ENCODE assay signal across 8 mouse cellular contexts in the genomic region with DNA sequence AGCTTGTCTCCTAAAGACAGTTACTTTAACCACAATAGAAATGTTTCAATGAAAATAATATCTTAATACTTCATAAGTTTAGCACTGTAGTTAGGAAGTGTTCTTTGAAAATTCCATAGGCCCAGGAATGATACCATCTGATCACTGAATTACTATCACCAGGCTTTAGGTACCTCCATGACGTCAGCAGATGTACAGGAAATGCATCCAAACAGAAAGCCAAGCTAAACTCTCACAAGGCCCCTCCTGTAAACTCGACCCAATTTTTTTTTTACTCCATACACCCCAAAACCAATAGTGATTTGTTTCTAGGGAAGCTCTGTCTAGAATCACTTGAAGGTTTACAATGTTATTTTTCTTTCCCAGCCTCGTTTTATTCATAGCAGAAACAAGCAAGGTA. TPM values are rescaled to one million over a fixed set of nuclear protein-coding genes. Genes with fewer than 3 reads are reported as not detected.
A peak's percentile ranks its signal among the peaks of the same experiment; 100 is the strongest.
DNase-seq lines count a peak whose midpoint lies in the region; ATAC-seq lines count a peak whose summit lies in the region.

No protein-coding gene starts in this region.

- H3K9ac ChIP-seq in forebrain, embryonic 12.5 days, result peak overlapping the region; percentile 94
- H3K9ac ChIP-seq in liver, embryonic 15.5 days, result peak overlapping the region; percentile 90

- H3K4me2 ChIP-seq in forebrain, embryonic 12.5 days, result peak overlapping the region; percentile 59
- H3K4me2 ChIP-seq in liver, embryonic 15.5 days, result peak overlapping the region; percentile 70

- WGBS in forebrain, embryonic 12.5 days, result 5% methylated on average over 3 of the region's 3 CpGs
- under 1% methylated on average over 3 of the region's 3 CpGs for whole genome bisulfite sequencing in liver, embryonic 15.5 days (ENCODE audit: insufficient replicate concordance)

- peaks cover 11% of the 10 kb centered on the region for H3K36me3 ChIP-seq in forebrain, embryonic 12.5 days (replicated peaks)
- peaks cover 27% of the 10 kb centered on the region for H3K36me3 ChIP-seq in liver, embryonic 15.5 days (replicated peaks)

- 0 out of 2 replicates have a peak, but pooled peaks have one; percentile 16 for ATAC-seq in frontal cortex, adult (ENCODE audit: low TSS enrichment)
- no peak for ATAC-seq in forebrain, embryonic 12.5 days (ENCODE audit: low FRiP score)
- ATAC-seq in liver, embryonic 15.5 days (ENCODE audit: insufficient read depth), result no peak
- ATAC-seq in monocyte, adult 5-6 weeks (replicated peaks; ENCODE audit: insufficient number of reproducible peaks, low FRiP score, low TSS enrichment, poor library complexity, severe bottlenecking), result no peak

- H3K27ac ChIP-seq in forebrain, embryonic 12.5 days, result peak overlapping the region; percentile 98
- peak overlapping the region; percentile 94 for H3K27ac ChIP-seq in liver, embryonic 15.5 days (replicated peaks)

- peak overlapping the region; percentile 99 for H3K4me3 ChIP-seq in forebrain, embryonic 12.5 days (replicated peaks)
- H3K4me3 ChIP-seq in liver, embryonic 15.5 days (replicated peaks), result peak overlapping the region; percentile 97

- DNase-seq in frontal cortex, postnatal 14 days (ENCODE audit: low spot score in 2 of 2), result no peak
- peak; percentile 64 for DNase-seq in CD4-positive, CD25-positive, alpha-beta regulatory T cell, adult 2 months (ENCODE audit: low read depth, low spot score)
- no peak for DNase-seq in frontal cortex, postnatal 10 days (ENCODE audit: low spot score in 2 of 2)
- DNase-seq in layer of hippocampus, adult 9-10 months (ENCODE audit: low spot score), result no peak

- no peaks in the 10 kb centered on the region for H3K27me3 ChIP-seq in forebrain, embryonic 12.5 days
- H3K27me3 ChIP-seq in liver, embryonic 15.5 days, result no peaks in the 10 kb centered on the region

- H3K4me1 ChIP-seq in forebrain, embryonic 12.5 days, result peaks cover 6% of the 10 kb centered on the region; the same call in 1 of the 2 replicates
- H3K4me1 ChIP-seq in liver, embryonic 15.5 days (replicated peaks), result peaks cover 12% of the 10 kb centered on the region

- no peaks in the 10 kb centered on the region for H3K9me3 ChIP-seq in forebrain, embryonic 12.5 days
- no peaks in the 10 kb centered on the region for H3K9me3 ChIP-seq in liver, embryonic 15.5 days (replicated peaks)

RNA-seq across cellular contexts. Expression of a gene that starts 0.9 kb away (rescaled TPM):
- polyA plus RNA-seq in forebrain, embryonic 12.5 days (2016; fragmentation: Nextera tagmentation; extraction: Ambion mirVana), result 16.4 and 16.9 TPM in 2 replicates
- polyA plus RNA-seq in liver, embryonic 15.5 days (2015; fragmentation: Nextera tagmentation; extraction: Ambion mirVana), result 4.5 and 4.6 TPM in 2 replicates
- total RNA-seq in monocyte, adult 5-6 weeks (2017), result 15.7 to 16.4 TPM (median 15.8 TPM) in 3 replicates
